Mouse (Mus musculus) CH12.LX (cell line): ENCODE results near the gene Fbf1. TPM values are rescaled to one million over a fixed set of nuclear protein-coding genes. Genes with fewer than 3 reads are reported as not detected.

Experiments used
- DNase-seq: peaks from one replicate; pipeline ENCODE4 v3.0.0-alpha.2; 2013; ENCODE audit errors: extremely low read depth
- H3K27ac ChIP-seq: 2 replicates; pipeline ENCODE4 v1.5.1; 2012; ENCODE audit warnings: low read depth, mild to moderate bottlenecking, control low read depth, moderate library complexity; ENCODE audit not compliant: insufficient read depth
- H3K27me3 ChIP-seq: replicated peaks from 2 replicates; pipeline ENCODE3; 2012; ENCODE audit warnings: inconsistent platforms
- H3K36me3 ChIP-seq, 2 experiments: replicated peaks in 1 of 2; 2 replicates each; pipeline versions ENCODE3 to v1.6.1; 2012; ENCODE audit warnings: inconsistent platforms in 1 of 2, low read length in 1 of 2, mild to moderate bottlenecking in 1 of 2, mixed read lengths in 1 of 2, moderate library complexity in 1 of 2; ENCODE audit not compliant: control insufficient read depth in 1 of 2, insufficient read depth in 1 of 2
- H3K4me1 ChIP-seq, 2 experiments: 2 replicates each; pipeline ENCODE4 v1.6.1; 2012; ENCODE audit warnings: inconsistent platforms in 1 of 2, moderate library complexity in 1 of 2; ENCODE audit not compliant: insufficient read depth in 2 of 2, control insufficient read depth in 1 of 2
- H3K4me2 ChIP-seq: 2 replicates; pipeline ENCODE4 v1.6.1; 2012; ENCODE audit warnings: low read depth, mild to moderate bottlenecking, control low read depth; ENCODE audit not compliant: poor library complexity, insufficient read depth, severe bottlenecking
- H3K4me3 ChIP-seq, 3 experiments: fragments of 150-350 bp in 1 of 3; sonication (generic) in 1 of 3; replicated peaks in 1 of 3; 2 replicates each; pipeline versions ENCODE3 to v1.5.1; 2011 to 2012; ENCODE audit warnings: low read depth in 2 of 3, low read length in 2 of 3, mild to moderate bottlenecking in 2 of 3, moderate library complexity in 2 of 3, control low read depth in 1 of 3, improper control_type of control experiment in 1 of 3, inconsistent platforms in 1 of 3, mixed read lengths in 1 of 3; ENCODE audit not compliant: poor library complexity in 1 of 3
- H3K79me2 ChIP-seq: replicated peaks from 2 replicates; pipeline ENCODE4 v1.6.1; 2012; ENCODE audit warnings: mild to moderate bottlenecking, moderate library complexity; ENCODE audit not compliant: control insufficient read depth, poor library complexity, insufficient read depth, severe bottlenecking; ENCODE audit errors: extremely low read depth
- H3K9ac ChIP-seq: 2 replicates; pipeline ENCODE4 v1.6.1; 2012; ENCODE audit warnings: low read depth, mild to moderate bottlenecking, control low read depth, moderate library complexity; ENCODE audit not compliant: insufficient read depth
- H3K9me3 ChIP-seq: replicated peaks from 2 replicates; pipeline ENCODE3; 2012; ENCODE audit warnings: low read length, inconsistent platforms, mixed read lengths
- BHLHE40 ChIP-seq: IDR thresholded peaks from 2 replicates; pipeline ENCODE4 v1.6.1; 2011; ENCODE audit warnings: mild to moderate bottlenecking, low read depth, low read length, improper control_type of control experiment
- CHD1 ChIP-seq: IDR thresholded peaks from 2 replicates; pipeline ENCODE4 v1.6.1; 2012; ENCODE audit warnings: low read depth, low read length, improper control_type of control experiment, inconsistent platforms
- CHD2 ChIP-seq: IDR thresholded peaks from 2 replicates; pipeline ENCODE4 v1.6.1; 2011; ENCODE audit warnings: low read length, improper control_type of control experiment
- CTCF ChIP-seq, 2 experiments: IDR thresholded peaks in 1 of 2; conservative IDR thresholded peaks in 1 of 2; 2 replicates each; pipeline ENCODE4 v1.5.1; 2011 to 2012; ENCODE audit warnings: low read depth in 2 of 2, low read length in 2 of 2, improper control_type of control experiment in 1 of 2, inconsistent platforms in 1 of 2, mild to moderate bottlenecking in 1 of 2, moderate library complexity in 1 of 2
- GABPA ChIP-seq: IDR thresholded peaks from 2 replicates; pipeline ENCODE4 v1.6.1; 2012; ENCODE audit warnings: low read depth, low read length, improper control_type of control experiment, inconsistent platforms; ENCODE audit not compliant: insufficient replicate concordance
- IRF4 ChIP-seq: IDR thresholded peaks from 2 replicates; pipeline ENCODE4 v1.6.1; 2014; ENCODE audit warnings: low read depth, mild to moderate bottlenecking, inconsistent platforms, low read length, improper control_type of control experiment
- MEF2A ChIP-seq: IDR thresholded peaks from 2 replicates; pipeline ENCODE4 v1.6.1; 2014; ENCODE audit warnings: low read depth, mild to moderate bottlenecking, inconsistent platforms, low read length, improper control_type of control experiment, borderline replicate concordance
- MXI1 ChIP-seq: IDR thresholded peaks from 2 replicates; pipeline ENCODE4 v1.6.1; 2011; ENCODE audit warnings: mild to moderate bottlenecking, low read depth, low read length, improper control_type of control experiment
- NRF1 ChIP-seq: IDR thresholded peaks from 2 replicates; pipeline ENCODE4 v1.6.1; 2014; ENCODE audit warnings: low read depth, mild to moderate bottlenecking, inconsistent platforms, low read length, improper control_type of control experiment, moderate library complexity
- TCF12 ChIP-seq: IDR thresholded peaks from 2 replicates; pipeline ENCODE4 v1.6.1; 2014; ENCODE audit warnings: low read depth, mild to moderate bottlenecking, inconsistent platforms, low read length, improper control_type of control experiment
- USF2 ChIP-seq: conservative IDR thresholded peaks from 2 replicates; pipeline ENCODE4 v1.6.1; 2011; ENCODE audit warnings: low read depth, low read length, improper control_type of control experiment
- dilution Hi-C: fragments of 300-500 bp; cut with MboI; formaldehyde crosslinking; loops from 2 replicates; pipeline ENCODE4 v1.14.3; 2020; ENCODE audit warnings: low sequenced_read_pairs; ENCODE audit not compliant: extremely low pct_unique_long_range_greater_than_20kb, extremely low pct_ligation_motif_present
- in situ Hi-C: fragments of 300-500 bp; cut with MboI; formaldehyde crosslinking; loops from 3 replicates; pipeline ENCODE4 v1.14.3; 2019; ENCODE audit warnings: low sequenced_read_pairs, low pct_ligation_motif_present, low pct_unique_long_range_greater_than_20kb, mixed read lengths
- polyA plus RNA-seq: library from polyadenylated mRNA; unstranded; fragments of >175 nt; gene quantifications from 2 replicates; pipeline ENCODE4 v1.2.1, GENCODE M21; 2012; ENCODE audit warnings: low read depth; ENCODE audit not compliant: insufficient read length
- total RNA-seq, 2 experiments: library from RNA; depleted of rRNA; stranded (reverse); fragments of 300-350 nt in 1 of 2; fragments of >200 nt in 1 of 2; gene quantifications; 2 replicates each; pipeline ENCODE4 v1.2.3; 2012 to 2014

The Fbf1 gene
- total and polyA plus RNA-seq, 3 experiments: 23.9 to 44.8 (median 39.0) TPM

DNA sequence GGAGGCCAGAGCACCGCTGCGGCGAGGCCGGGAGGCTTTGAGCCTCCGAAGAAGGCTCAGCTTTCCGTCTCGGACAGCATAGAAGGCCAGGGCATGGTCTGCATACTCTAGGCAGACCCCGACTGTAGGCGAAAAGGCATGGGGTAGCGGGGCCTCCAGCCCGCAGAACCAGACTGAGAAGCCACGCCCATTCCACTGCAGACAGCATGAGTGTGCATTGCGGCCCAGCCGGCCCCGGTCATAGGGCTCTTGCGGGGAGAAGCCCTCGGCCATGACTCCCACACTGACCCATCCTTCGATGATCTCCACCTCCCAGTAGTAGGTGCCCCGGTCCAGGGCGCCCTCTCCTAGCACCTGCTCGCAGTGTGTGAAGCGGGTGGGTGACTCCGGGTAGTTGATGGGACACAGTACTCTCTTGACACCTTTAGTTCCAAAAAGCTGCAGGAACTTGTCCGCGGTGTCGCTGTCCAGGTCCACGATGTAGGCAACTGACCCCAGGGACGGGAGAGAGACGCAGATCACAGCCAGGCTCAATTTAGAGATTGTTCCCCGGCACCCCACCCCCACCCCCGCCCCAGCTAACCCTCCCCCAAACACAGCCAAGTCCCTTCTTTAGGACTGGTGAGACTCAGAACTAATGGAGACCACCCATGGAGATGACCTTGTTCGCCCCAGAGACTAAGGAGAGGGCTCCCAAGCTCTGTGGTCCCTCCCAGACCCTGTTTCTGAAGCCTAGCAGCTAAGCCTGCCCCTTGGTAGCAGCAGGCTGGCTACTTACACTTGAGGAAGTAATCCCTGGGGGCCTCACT is 61.6 kb downstream of the Fbf1 start:
- H3K4me3 ChIP-seq: no peak overlapping the region
- H3K79me2 ChIP-seq: no peaks in the 10 kb centered on the region
- H3K9ac ChIP-seq: no peak overlapping the region
- no peak for DNase-seq
- H3K4me2 ChIP-seq: no peak overlapping the region
- H3K27me3 ChIP-seq: no peaks in the 10 kb centered on the region
- in situ Hi-C loops: no loop called here
- H3K27ac ChIP-seq: no peak overlapping the region
- TF ChIP-seq USF2: no peak
- TF ChIP-seq GABPA: no peak
- no peak for TF ChIP-seq IRF4
- no peak for TF ChIP-seq CTCF (conservative IDR thresholded peaks at IDR 0.05 in 1 of 2, IDR thresholded peaks at IDR 0.05 in 1 of 2; ENCODE audit: low read depth in 2 of 2, low read length in 2 of 2)
- TF ChIP-seq, all 38 proteins: peak for 0
- H3K4me1 ChIP-seq: peaks cover 18 to 27% of the 10 kb centered on the region in 2 experiments
- dilution Hi-C loops: no loop called here
- H3K9me3 ChIP-seq: peaks cover 12% of the 10 kb centered on the region
- no peaks in the 10 kb centered on the region for H3K36me3 ChIP-seq

GRCm38 (mm10) chr11:116105065-116105464 is 62.9 kb downstream of the Fbf1 start:
- Histone ChIP-seq H3K27me3 (no peaks in the 10 kb centered on the region), H3K9ac (no peak overlapping the region), H3K27ac (no peak overlapping the region), H3K36me3 (no peaks in the 10 kb centered on the region), H3K4me1 (peaks cover 18 to 27% of the 10 kb centered on the region in 2 experiments), H3K79me2 (no peaks in the 10 kb centered on the region), H3K4me2 (no peak overlapping the region), H3K9me3 (peaks cover 8% of the 10 kb centered on the region), H3K4me3 (no peak overlapping the region)
- in situ Hi-C loops (no loop called here), dilution Hi-C loops (no loop called here)
- DNase-seq: no peak
- TF ChIP-seq CHD2 (no peak), CTCF (conservative IDR thresholded peaks at IDR 0.05 in 1 of 2, IDR thresholded peaks at IDR 0.05 in 1 of 2; ENCODE audit: low read depth in 2 of 2, low read length in 2 of 2) (no peak), NRF1 (no peak), MXI1 (no peak), TCF12 (no peak), CHD1 (no peak)

DNA sequence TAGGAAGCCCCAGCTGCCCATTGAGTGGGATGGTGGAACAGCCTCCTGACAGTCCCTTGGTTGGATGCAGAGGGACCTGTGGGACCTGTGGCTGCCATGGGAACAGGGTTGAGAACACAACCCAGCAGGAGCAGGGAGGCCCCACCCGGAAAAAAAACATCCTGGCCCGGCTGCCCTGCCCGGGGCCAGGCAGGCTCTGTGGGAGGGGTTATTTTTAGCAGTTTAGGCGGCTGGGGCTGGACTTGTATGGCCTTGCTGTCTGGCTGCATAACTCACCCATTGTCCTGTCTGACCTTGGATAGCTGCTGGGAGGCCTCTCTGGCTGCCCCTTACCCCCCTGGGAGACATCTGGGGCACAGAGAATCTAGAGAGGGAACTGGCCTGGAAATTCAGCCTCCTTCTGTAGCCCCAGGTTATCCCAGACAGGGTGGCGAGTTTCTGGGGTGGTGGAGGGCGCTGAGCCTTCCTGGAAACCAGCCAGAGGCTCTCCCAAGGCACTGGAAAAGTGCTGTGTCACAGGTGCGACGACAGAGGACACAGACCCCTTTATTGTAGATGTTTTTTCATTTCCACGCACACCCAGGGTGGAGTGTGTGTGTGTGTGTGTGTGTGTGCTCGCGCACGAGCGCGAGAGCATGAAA is 63.8 kb downstream of the Fbf1 start:
- dilution Hi-C loops: no loop called here
- H3K36me3 ChIP-seq: no peaks in the 10 kb centered on the region
- H3K79me2 ChIP-seq: no peaks in the 10 kb centered on the region
- no peak overlapping the region for H3K9ac ChIP-seq
- no peak for DNase-seq
- H3K4me3 ChIP-seq: no peak overlapping the region
- H3K4me2 ChIP-seq: 0 out of 2 replicates have a peak overlapping the region, but pooled peaks have one; percentile 13
- H3K9me3 ChIP-seq: no peaks in the 10 kb centered on the region
- H3K27ac ChIP-seq: no peak overlapping the region
- peaks cover 18 to 27% of the 10 kb centered on the region in 2 experiments for H3K4me1 ChIP-seq
- TF ChIP-seq MEF2A (peak; percentile 65; the same call in 1 of the 2 replicates), BHLHE40 (no peak)
- TF ChIP-seq, all 38 proteins: peak for 1
- in situ Hi-C loops: no loop called here
- H3K27me3 ChIP-seq: peaks cover 2% of the 10 kb centered on the region
